Mouse (Mus musculus): ENCODE data around the gene Scgn. TPM values are rescaled to one million over a fixed set of nuclear protein-coding genes. Genes with fewer than 3 reads are reported as not detected.

Scgn gene
- polyA plus RNA-seq (2015; fragmentation: Nextera tagmentation; extraction: Ambion mirVana) = 5.0 and 6.4 TPM in 2 replicates

- H3K27me3 ChIP-seq (replicated peaks) = peaks cover 8% of the 10 kb centered on the region
- peak; percentile 31; the same call in 1 of the 2 replicates for ATAC-seq (ENCODE audit: insufficient read depth, low FRiP score, low read depth)
- WGBS = 1% methylated on average over 20 of the region's 20 CpGs
- H3K9ac ChIP-seq = no peak within 1 kb of the TSS
- H3K4me1 ChIP-seq = no peaks in the 10 kb centered on the region
- no peak within 1 kb of the TSS for H3K27ac ChIP-seq
- 0 out of 2 replicates have a peak within 1 kb of the TSS, but pooled peaks have one; percentile 8 for H3K4me2 ChIP-seq
- no peaks in the 10 kb centered on the region for H3K36me3 ChIP-seq
- H3K4me3 ChIP-seq (replicated peaks) = no peak within 1 kb of the TSS
- no peaks in the 10 kb centered on the region for H3K9me3 ChIP-seq
Measured at GRCm38 (mm10) chr13:23990928-23991327, at the start of gene Scgn. TSS of gene Scgn (minus strand) at chr13:23991214.

- no peaks in the 10 kb centered on the region for H3K4me1 ChIP-seq
- H3K9ac ChIP-seq = no peak overlapping the region
- ATAC-seq (ENCODE audit: insufficient read depth, low FRiP score, low read depth) = no peak
- peaks cover 8% of the 10 kb centered on the region; the same call in 1 of the 2 replicates for H3K36me3 ChIP-seq
- H3K4me2 ChIP-seq = no peak overlapping the region
- H3K27ac ChIP-seq = no peak overlapping the region
- H3K27me3 ChIP-seq (replicated peaks) = no peaks in the 10 kb centered on the region
- no peak overlapping the region for H3K4me3 ChIP-seq (replicated peaks)
- 85% methylated on average over 7 of the region's 7 CpGs for WGBS
- H3K9me3 ChIP-seq = no peaks in the 10 kb centered on the region
Measured at GRCm38 (mm10) chr13:24040221-24040620, 49.2 kb upstream of the Scgn start.

- no peak overlapping the region for H3K27ac ChIP-seq
- ATAC-seq (ENCODE audit: insufficient read depth, low FRiP score, low read depth) = no peak
- H3K4me1 ChIP-seq = no peaks in the 10 kb centered on the region
- H3K9me3 ChIP-seq = no peaks in the 10 kb centered on the region
- no peak overlapping the region for H3K4me2 ChIP-seq
- no peaks in the 10 kb centered on the region for H3K27me3 ChIP-seq (replicated peaks)
- no peak overlapping the region for H3K4me3 ChIP-seq (replicated peaks)
- 78% methylated on average over 3 of the region's 3 CpGs for WGBS
- no peak overlapping the region for H3K9ac ChIP-seq
- peaks cover 8% of the 10 kb centered on the region; the same call in 1 of the 2 replicates for H3K36me3 ChIP-seq
Measured at GRCm38 (mm10) chr13:24037502-24037901, 46.5 kb upstream of the Scgn start.

GRCm38 (mm10) chr13:24036150-24036549, 45.1 kb upstream of the Scgn start:
- no peak overlapping the region for H3K27ac ChIP-seq
- no peak for ATAC-seq (ENCODE audit: insufficient read depth, low FRiP score, low read depth)
- WGBS = 80% methylated on average over 18 of the region's 18 CpGs
- no peaks in the 10 kb centered on the region for H3K27me3 ChIP-seq (replicated peaks)
- H3K4me2 ChIP-seq = no peak overlapping the region
- H3K36me3 ChIP-seq = 0 out of 2 replicates have a peak, but pooled peaks cover 5% of the 10 kb centered on the region
- H3K4me1 ChIP-seq = no peaks in the 10 kb centered on the region
- H3K9me3 ChIP-seq = no peaks in the 10 kb centered on the region
- H3K9ac ChIP-seq = no peak overlapping the region
- no peak overlapping the region for H3K4me3 ChIP-seq (replicated peaks)

GRCm38 (mm10) chr13:24027191-24028170, 36.5 kb upstream of the Scgn start:
- Histone ChIP-seq H3K9me3 (no peaks in the 10 kb centered on the region), H3K27me3 (replicated peaks) (no peaks in the 10 kb centered on the region), H3K4me2 (no peak overlapping the region), H3K27ac (no peak overlapping the region), H3K4me3 (replicated peaks) (no peak overlapping the region), H3K36me3 (no peaks in the 10 kb centered on the region), H3K9ac (no peak overlapping the region), H3K4me1 (no peaks in the 10 kb centered on the region)
- ATAC-seq (ENCODE audit: insufficient read depth, low FRiP score, low read depth) = no peak
- 65% methylated on average over 5 of the region's 5 CpGs for WGBS

- Histone ChIP-seq H3K27me3 (replicated peaks) (no peaks in the 10 kb centered on the region), H3K4me3 (replicated peaks) (no peak overlapping the region), H3K4me1 (no peaks in the 10 kb centered on the region), H3K27ac (no peak overlapping the region), H3K4me2 (no peak overlapping the region), H3K9me3 (no peaks in the 10 kb centered on the region), H3K9ac (no peak overlapping the region), H3K36me3 (no peaks in the 10 kb centered on the region)
- 85% methylated on average over 4 of the region's 4 CpGs for WGBS
- ATAC-seq (ENCODE audit: insufficient read depth, low FRiP score, low read depth) = no peak
Measured at GRCm38 (mm10) chr13:24018515-24018914, 27.5 kb upstream of the Scgn start.

GRCm38 (mm10) chr13:24005528-24005927, 14.5 kb upstream of the Scgn start:
- H3K9ac ChIP-seq = no peak overlapping the region
- H3K4me1 ChIP-seq = no peaks in the 10 kb centered on the region
- H3K27ac ChIP-seq = no peak overlapping the region
- WGBS = 84% methylated on average over 2 of the region's 2 CpGs
- H3K36me3 ChIP-seq = no peaks in the 10 kb centered on the region
- H3K4me3 ChIP-seq (replicated peaks) = no peak overlapping the region
- H3K9me3 ChIP-seq = no peaks in the 10 kb centered on the region
- no peak overlapping the region for H3K4me2 ChIP-seq
- ATAC-seq (ENCODE audit: insufficient read depth, low FRiP score, low read depth) = no peak
- no peaks in the 10 kb centered on the region for H3K27me3 ChIP-seq (replicated peaks)

- Histone ChIP-seq H3K4me3 (replicated peaks) (no peak overlapping the region), H3K9me3 (no peaks in the 10 kb centered on the region), H3K27me3 (replicated peaks) (no peaks in the 10 kb centered on the region), H3K4me1 (no peaks in the 10 kb centered on the region), H3K27ac (no peak overlapping the region), H3K4me2 (no peak overlapping the region), H3K9ac (no peak overlapping the region), H3K36me3 (no peaks in the 10 kb centered on the region)
- no peak for ATAC-seq (ENCODE audit: insufficient read depth, low FRiP score, low read depth)
- 60% methylated on average over 2 of the region's 2 CpGs for WGBS
Measured at GRCm38 (mm10) chr13:24001797-24002196, 10.8 kb upstream of the Scgn start.

GRCm38 (mm10) chr13:24001081-24001480, 10.1 kb upstream of the Scgn start:
- no peak overlapping the region for H3K27ac ChIP-seq
- no peak overlapping the region for H3K4me3 ChIP-seq (replicated peaks)
- no peak for ATAC-seq (ENCODE audit: insufficient read depth, low FRiP score, low read depth)

GRCm38 (mm10) chr13:23998826-23999225, 7.8 kb upstream of the Scgn start:
- ATAC-seq (ENCODE audit: insufficient read depth, low FRiP score, low read depth) = no peak
- 88% methylated on average over 2 of the region's 2 CpGs for WGBS

More at GRCm38 (mm10) chr13:24001081-24001480, 10.1 kb upstream of the Scgn start:
- no peaks in the 10 kb centered on the region for H3K27me3 ChIP-seq (replicated peaks)
- H3K4me2 ChIP-seq = no peak overlapping the region
- WGBS = 72% methylated on average over 2 of the region's 2 CpGs
- no peaks in the 10 kb centered on the region for H3K4me1 ChIP-seq
- no peaks in the 10 kb centered on the region for H3K9me3 ChIP-seq
- H3K9ac ChIP-seq = no peak overlapping the region
- H3K36me3 ChIP-seq = no peaks in the 10 kb centered on the region

GRCm38 (mm10) chr13:23994756-23995155, 3.7 kb upstream of the Scgn start:
- WGBS = 66% methylated on average over 3 of the region's 3 CpGs
- ATAC-seq (ENCODE audit: insufficient read depth, low FRiP score, low read depth) = no peak
- H3K4me1 ChIP-seq = no peaks in the 10 kb centered on the region

More at GRCm38 (mm10) chr13:23998826-23999225, 7.8 kb upstream of the Scgn start:
- Histone ChIP-seq H3K4me3 (replicated peaks) (no peak overlapping the region), H3K9me3 (no peaks in the 10 kb centered on the region), H3K9ac (no peak overlapping the region), H3K36me3 (no peaks in the 10 kb centered on the region), H3K27me3 (replicated peaks) (no peaks in the 10 kb centered on the region), H3K4me2 (no peak overlapping the region), H3K27ac (no peak overlapping the region), H3K4me1 (no peaks in the 10 kb centered on the region)

GRCm38 (mm10) chr13:23994024-23994423, 3.0 kb upstream of the Scgn start:
- ATAC-seq (ENCODE audit: insufficient read depth, low FRiP score, low read depth) = peak; percentile 60; the same call in 1 of the 2 replicates

More at GRCm38 (mm10) chr13:23994756-23995155, 3.7 kb upstream of the Scgn start:
- no peak overlapping the region for H3K9ac ChIP-seq
- no peak overlapping the region for H3K4me2 ChIP-seq
- no peaks in the 10 kb centered on the region for H3K36me3 ChIP-seq
- peaks cover 8% of the 10 kb centered on the region for H3K27me3 ChIP-seq (replicated peaks)
- H3K4me3 ChIP-seq (replicated peaks) = no peak overlapping the region
- H3K9me3 ChIP-seq = no peaks in the 10 kb centered on the region
- H3K27ac ChIP-seq = no peak overlapping the region

More at GRCm38 (mm10) chr13:23994024-23994423, 3.0 kb upstream of the Scgn start:
- WGBS = 18% methylated on average over 9 of the region's 9 CpGs
- H3K27ac ChIP-seq = no peak overlapping the region
- H3K9ac ChIP-seq = no peak overlapping the region
- H3K36me3 ChIP-seq = no peaks in the 10 kb centered on the region
- H3K9me3 ChIP-seq = no peaks in the 10 kb centered on the region
- peaks cover 8% of the 10 kb centered on the region for H3K27me3 ChIP-seq (replicated peaks)
- no peak overlapping the region for H3K4me3 ChIP-seq (replicated peaks)
- no peaks in the 10 kb centered on the region for H3K4me1 ChIP-seq
- H3K4me2 ChIP-seq = no peak overlapping the region

All from stomach, embryonic 15.5 days (tissue).